Mouse (Mus musculus) lung, postnatal 4 days (tissue): ENCODE results near the gene Rhot1.
"Not testable (repeated sequence)": the region's sequence is repeated elsewhere in the genome, so short reads cannot be mapped to it uniquely, and the experiment has no call there.

Experiments
- DNase-seq, 2 experiments: peaks; one replicate each; pipeline ENCODE4 v3.0.0; 2021

Rhot1 gene

GRCm38 (mm10) chr11:80208860-80209800 is at the start of gene Rhot1:
TSS of gene Rhot1 (plus strand) at chr11:80209019.
- DNase-seq, result peak; percentile 97 to 98

- no peak for DNase-seq
Measured at GRCm38 (mm10) chr11:80161041-80161440, 47.8 kb upstream of the Rhot1 start.

GRCm38 (mm10) chr11:80163362-80164116 is 45.3 kb upstream of the Rhot1 start:
- no peak for DNase-seq

- DNase-seq, result no peak
Measured at GRCm38 (mm10) chr11:80164224-80164623, 44.6 kb upstream of the Rhot1 start.

GRCm38 (mm10) chr11:80168121-80168520 is 40.7 kb upstream of the Rhot1 start:
- DNase-seq, result no peak

- DNase-seq, result peak in 1 of 2 experiments; percentile 31
Measured at GRCm38 (mm10) chr11:80168611-80169249, 40.1 kb upstream of the Rhot1 start.

- DNase-seq, result no peak
Measured at GRCm38 (mm10) chr11:80169629-80170028, 39.2 kb upstream of the Rhot1 start.

GRCm38 (mm10) chr11:80170351-80170750 is 38.5 kb upstream of the Rhot1 start:
- no peak for DNase-seq

- DNase-seq, result no peak
Measured at GRCm38 (mm10) chr11:80171884-80172283, 36.9 kb upstream of the Rhot1 start.

- DNase-seq, result no peak
Measured at GRCm38 (mm10) chr11:80173963-80174670, 34.7 kb upstream of the Rhot1 start.

GRCm38 (mm10) chr11:80176911-80177895 is 31.6 kb upstream of the Rhot1 start:
- no peak for DNase-seq

- no peak for DNase-seq
Measured at GRCm38 (mm10) chr11:80178316-80178715, 30.5 kb upstream of the Rhot1 start.

GRCm38 (mm10) chr11:80181021-80181749 is 27.6 kb upstream of the Rhot1 start:
- DNase-seq, result no peak

- not testable (repeated sequence) for DNase-seq
Measured at GRCm38 (mm10) chr11:80183054-80183704, 25.6 kb upstream of the Rhot1 start.

GRCm38 (mm10) chr11:80183705-80184255 is 25.0 kb upstream of the Rhot1 start, which contains the start of gene Rnf135:
TSS of gene Rnf135 (plus strand) at chr11:80183851.
- DNase-seq, result peak; percentile 94

- no peak for DNase-seq
Measured at GRCm38 (mm10) chr11:80184531-80185071, 24.2 kb upstream of the Rhot1 start.

- DNase-seq, result not testable (repeated sequence)
Measured at GRCm38 (mm10) chr11:80185441-80185976, 23.3 kb upstream of the Rhot1 start.

GRCm38 (mm10) chr11:80190280-80190679 is 18.5 kb upstream of the Rhot1 start:
- no peak for DNase-seq

- no peak for DNase-seq
Measured at GRCm38 (mm10) chr11:80193827-80194226, 15.0 kb upstream of the Rhot1 start.
